Mouse (Mus musculus) left cerebral cortex, adult 11 months (tissue): ENCODE results near the gene Tmem140.
A peak's percentile ranks its signal among the peaks of the same experiment; 100 is the strongest.

Experiments used
- DNase-seq: peaks from one replicate; pipeline ENCODE4 v3.0.0; 2022; ENCODE audit warnings: low spot score

The Tmem140 gene

GRCm38 (mm10) chr6:34862791-34863403 lies at the start of gene Tmem140:
Gene Tmem140 (plus strand): TSS chr6:34863146.
- DNase-seq = no peak

GRCm38 (mm10) chr6:34824406-34824805 lies 38.5 kb upstream of the Tmem140 start:
- DNase-seq = peak; percentile 7

DNA sequence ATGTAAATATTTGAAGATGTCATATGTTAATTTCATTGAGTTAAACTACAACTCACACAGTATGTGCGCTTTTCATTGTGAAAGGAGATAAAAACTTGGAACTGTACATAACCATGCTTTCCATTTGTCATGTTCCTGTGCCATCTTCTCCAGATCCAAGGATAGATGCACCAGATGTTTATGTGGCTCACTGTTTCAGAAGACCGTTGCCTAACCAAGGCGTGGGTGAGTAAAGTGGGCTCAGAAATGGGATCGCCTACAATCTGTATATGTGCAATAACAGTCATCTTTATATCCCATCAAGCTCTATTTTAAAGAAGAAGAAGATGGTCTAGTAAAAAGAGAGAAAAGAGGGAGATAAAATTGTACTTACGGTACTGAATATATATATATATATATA lies 30.6 kb upstream of the Tmem140 start:
- peak; percentile 18 for DNase-seq

- DNase-seq = no peak
These were observed 1.3 kb upstream of the Tmem140 start for GRCm38 (mm10) chr6:34861546-34862053.

GRCm38 (mm10) chr6:34862381-34862780 lies 565 bp upstream of the Tmem140 start:
- DNase-seq = no peak

DNA sequence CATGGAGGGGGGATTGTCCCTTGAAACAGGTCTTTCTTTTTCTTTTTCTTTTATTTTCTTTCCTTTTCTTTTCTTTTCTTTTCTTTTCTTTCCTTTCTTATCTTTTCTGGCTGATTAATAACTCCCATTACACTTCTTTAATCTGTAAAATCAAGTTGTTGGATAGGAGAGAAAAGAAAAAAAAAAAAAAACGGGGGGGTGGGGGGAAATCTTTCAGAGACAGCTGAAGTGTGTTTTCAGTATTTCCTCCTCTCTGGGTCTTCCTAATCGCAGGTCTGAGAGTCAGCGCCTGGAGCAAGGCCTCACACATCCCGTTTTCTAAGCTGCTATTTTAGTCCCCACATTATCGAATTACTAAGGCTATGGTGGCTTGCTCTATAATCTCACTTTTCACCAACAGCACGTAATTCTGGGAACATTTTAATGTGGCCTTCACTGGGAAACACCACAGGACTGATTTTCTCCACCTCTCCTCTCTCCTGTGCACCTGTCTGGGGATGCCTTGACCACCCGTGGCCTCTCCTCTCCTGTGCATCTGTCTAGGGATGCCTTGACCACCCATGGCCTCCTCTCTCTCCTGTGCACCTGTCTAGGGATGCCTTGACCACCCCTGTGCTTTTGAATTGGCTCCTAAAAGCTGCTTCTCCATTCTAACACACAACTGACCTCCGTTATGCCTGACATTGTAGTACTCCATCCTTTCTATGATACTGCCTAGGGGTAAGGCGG lies 1.0 kb downstream of the Tmem140 start:
- no peak for DNase-seq

GRCm38 (mm10) chr6:34865213-34865612 lies 2.3 kb downstream of the Tmem140 start:
- no peak for DNase-seq

DNA sequence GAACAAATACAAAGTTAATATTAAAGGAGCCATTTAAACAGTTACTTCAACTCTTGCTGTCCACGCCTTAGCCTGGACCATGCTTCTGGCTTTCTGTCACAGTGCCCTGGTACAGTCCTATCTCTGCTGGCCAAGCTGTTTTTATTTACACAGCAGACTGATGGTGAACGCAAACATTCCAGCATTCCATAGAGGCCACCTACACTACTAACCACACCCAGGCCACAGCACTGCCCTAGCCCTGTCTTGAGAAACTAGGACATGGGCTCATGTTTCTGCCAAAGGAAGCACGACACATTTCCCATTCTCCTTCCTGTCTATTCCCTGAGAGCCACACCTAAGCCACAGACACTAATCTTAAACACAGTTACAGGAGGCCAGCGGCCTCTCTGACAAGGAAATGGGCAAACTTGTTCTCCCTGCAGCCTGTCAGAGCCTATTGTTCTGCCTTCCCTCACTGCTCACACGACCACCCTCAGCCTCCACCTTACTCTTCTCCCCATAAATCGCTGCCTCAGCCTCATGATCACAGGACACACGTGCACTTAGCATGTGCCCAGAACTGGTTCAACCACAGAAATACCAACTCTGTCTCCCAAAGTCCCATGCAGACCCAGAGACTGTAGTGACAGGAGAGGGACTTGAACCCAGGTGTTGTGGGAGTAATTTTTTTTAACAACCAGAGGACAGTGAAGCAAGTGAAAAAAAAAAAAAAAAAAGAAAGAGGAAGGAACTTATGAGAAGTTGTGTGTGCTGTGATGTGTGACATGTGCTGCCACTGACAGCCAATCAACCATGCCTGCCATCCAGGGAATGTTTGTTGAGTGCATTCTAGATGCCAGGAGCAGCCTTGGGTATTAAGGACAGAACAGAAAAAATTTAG lies 3.0 kb downstream of the Tmem140 start:
- no peak for DNase-seq

GRCm38 (mm10) chr6:34866786-34867185 lies 3.8 kb downstream of the Tmem140 start:
- no peak for DNase-seq

DNA sequence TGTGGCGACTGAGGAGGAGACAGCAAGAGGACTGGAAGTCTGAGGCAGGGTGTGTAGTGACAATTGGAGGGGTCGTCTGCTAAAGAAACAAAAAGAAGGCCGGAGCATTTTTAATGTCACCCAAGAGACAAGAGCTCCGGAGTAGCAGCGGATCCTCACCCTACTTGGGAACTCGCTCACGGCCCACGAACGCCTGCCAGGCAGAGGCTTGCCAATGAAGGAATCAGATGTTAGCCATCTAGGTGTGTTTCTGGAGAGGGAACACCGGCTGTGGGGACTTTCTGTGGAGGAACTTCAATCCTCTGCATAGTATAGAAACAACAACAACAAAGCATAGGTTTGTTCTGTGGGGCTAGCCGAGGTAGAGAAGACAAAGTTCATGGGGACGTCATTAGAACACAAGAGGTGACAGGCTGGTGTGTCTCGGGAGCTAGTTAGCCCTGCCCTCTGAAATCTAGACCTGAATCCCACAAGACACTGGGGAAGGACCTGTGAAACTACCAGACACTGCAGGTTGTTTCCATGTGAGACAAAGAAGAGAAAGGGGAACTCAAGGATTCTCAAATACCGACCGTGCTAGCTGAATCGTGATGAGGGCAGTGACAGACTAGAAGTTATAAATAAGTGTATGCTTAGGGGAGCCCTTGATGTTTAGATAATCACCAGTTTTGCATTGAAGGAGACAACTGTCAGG lies 4.5 kb downstream of the Tmem140 start:
- no peak for DNase-seq

- no peak for DNase-seq
These were observed 5.0 kb downstream of the Tmem140 start for GRCm38 (mm10) chr6:34867995-34868350.

- no peak for DNase-seq
These were observed 5.7 kb downstream of the Tmem140 start for GRCm38 (mm10) chr6:34868507-34869217.

DNA sequence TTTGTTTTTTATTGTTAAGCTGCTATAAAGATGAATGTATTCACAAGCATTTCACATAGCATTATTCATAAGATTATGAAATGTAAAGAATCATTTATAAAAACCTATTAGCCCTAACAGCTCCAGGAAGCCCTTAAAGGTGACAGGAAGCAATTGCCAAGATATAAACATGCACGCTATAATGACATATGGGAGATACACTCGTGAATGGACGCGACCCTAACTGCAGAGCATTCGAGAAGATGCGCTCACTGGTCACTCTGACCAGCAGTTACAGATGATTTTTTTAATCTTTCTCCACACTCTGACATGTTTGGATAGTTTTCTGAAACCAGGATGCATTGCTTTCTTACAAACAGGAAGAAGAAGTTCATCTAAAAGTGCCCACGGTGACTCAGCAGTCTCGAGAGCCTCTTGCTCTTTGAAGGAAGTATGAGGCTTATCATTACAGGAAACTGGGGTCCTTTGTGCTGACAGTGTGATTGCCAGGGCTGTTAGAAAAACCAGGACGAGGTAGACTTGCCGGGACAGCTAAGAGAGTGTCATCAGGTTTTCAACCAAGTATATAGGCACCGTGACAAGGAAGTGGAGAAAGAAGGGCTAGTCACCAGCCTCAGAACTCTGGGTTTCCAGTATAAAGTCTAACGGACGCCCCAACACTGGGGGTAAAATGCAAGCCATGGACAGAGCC lies 6.4 kb downstream of the Tmem140 start:
- DNase-seq = no peak

DNA sequence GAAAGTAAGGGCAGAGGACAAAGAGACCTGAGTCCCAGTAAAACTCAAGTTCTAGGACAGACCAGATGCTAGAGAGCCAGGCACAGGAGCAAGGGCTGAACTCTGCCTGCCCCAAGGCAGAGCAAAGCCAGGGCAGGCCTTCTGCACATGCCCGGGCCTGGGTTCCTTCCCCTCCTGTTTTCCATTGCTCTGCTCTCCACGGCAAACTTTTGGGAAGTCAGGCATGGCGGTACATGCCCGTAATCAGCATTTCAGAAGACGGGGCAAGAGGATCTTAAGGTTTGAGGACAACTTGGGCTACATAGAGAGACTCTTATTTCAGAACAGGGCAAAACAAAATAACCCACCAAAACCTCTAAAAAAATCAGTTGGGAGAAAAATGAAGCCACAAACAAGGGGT lies 7.2 kb downstream of the Tmem140 start:
- DNase-seq = no peak

GRCm38 (mm10) chr6:34870724-34871123 lies 7.8 kb downstream of the Tmem140 start:
- no peak for DNase-seq

DNA sequence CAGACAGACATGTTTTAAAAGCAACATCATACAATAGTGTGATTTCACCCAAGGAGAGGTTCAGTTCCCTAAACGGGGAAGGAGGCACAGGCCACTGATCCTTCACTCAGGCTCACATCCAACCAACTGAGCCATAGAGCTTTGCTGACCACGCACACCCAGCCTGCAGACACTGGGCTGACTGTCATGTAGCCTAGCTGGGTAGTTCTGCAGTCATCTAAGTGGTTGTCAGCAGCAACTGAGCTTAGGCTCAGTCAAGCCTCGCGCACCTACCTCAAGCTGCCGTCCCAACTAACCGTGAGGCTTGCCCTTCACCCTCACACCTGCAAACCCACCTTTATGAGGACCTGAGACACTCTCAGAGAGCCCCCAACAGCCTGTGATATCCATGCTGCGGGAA lies 9.0 kb downstream of the Tmem140 start:
- DNase-seq = no peak

DNA sequence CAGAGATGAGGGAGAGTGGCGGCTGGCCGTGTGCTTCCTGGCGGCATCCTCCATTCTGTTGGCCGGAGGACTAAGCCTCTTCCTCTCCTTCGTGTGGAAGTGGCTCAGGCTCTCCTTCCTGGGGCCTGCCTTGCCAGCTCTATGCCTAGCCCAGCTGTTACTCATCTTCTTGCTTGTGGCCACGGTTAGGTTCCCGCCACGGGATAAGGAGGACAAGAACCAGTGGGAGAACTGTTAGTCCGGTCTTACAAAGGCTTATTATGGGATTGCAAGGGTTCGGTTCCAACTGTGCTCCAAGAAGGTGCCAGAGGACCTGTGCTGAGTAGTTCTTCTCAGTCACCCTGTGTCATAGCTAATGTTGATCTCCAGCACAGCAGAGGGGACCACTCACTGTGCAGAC lies 9.9 kb downstream of the Tmem140 start:
- no peak for DNase-seq

DNA sequence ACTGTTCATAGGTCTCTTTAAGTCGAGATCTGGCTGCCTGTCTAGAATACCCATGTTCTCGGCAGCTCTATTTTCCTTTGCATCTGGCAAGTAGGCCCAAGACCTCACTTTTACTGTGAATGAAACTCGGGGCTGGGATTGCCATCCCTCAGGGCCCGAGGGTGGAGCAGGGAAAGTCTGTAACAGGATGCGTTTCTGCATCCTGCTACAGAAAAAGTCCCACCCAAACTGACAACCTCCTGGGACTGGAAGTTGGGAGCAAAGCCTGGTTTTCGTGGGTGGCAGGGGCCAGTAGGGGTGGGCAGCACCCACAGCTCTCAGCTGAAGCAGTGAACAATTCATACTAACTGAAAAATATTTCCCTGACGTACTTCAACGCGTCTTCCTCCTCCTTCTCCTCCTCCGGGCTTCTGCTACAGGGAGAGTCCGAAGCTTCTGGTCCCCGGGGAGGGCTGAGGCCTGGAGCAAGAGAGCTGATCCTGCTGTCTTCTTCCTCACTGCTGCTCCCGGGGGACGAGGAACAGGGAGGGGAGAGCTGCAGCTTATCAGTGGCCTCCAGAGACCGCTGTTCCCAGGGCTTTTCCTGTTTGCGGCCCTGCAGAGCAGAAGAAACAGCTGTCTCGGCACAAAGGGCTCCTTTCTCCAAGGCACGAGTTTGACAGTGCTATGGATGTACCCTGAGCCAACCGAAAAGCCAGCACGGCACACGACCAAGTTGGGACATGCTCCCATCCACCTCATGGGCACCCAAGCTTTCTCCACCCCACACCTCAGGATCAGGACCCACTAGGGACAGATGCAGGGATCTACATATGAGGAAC lies 11.4 kb downstream of the Tmem140 start:
- DNase-seq = no peak

- DNase-seq = no peak
These were observed 12.4 kb downstream of the Tmem140 start for GRCm38 (mm10) chr6:34875268-34875761.
